Mouse (Mus musculus): ENCODE data around the gene Mab21l3. TPM values are rescaled to one million over a fixed set of nuclear protein-coding genes. Genes with fewer than 3 reads are reported as not detected.

Gene Mab21l3
- 0.11 and 0.17 TPM in 2 replicates for polyA plus RNA-seq (2012; rRNA removed; ENCODE audit: low replicate concordance)

DNA sequence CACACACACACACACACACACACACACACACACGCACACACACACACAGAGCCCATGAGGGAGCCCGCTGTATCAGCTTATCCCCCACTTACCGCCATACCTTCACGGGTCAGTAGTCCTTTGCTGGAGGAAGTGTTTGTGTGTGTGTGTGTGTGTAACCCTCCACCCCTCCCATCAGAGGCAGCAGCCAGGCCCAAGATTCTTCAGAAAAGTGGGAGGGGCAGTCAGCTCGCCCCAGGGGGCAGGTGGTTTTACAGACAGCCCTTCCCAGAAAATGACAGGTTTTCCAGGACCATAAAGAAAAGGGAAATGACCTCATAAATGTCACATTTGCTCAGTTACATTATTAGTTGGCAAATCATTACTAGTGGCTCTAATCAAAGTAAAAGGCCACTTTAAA is at the start of gene Mab21l3:
Mab21l3 (minus strand) TSS at position 144 of the 400 bp plus-strand sequence.

Other genes starting within 250 kb of the Mab21l3 start
- 744 and 1,468 TPM in 2 replicates for gene Atp1a1, start 244.3 kb downstream of the Mab21l3 start, polyA plus RNA-seq (2012; rRNA removed; ENCODE audit: low replicate concordance)
- gene Slc22a15, start 75.5 kb upstream of the Mab21l3 start, polyA plus RNA-seq (2012; rRNA removed; ENCODE audit: low replicate concordance): 4.4 and 7.2 TPM in 2 replicates
- 0.06 TPM in 1 of 2 replicates, not detected in the other for gene Nhlh2, start 161.1 kb upstream of the Mab21l3 start, polyA plus RNA-seq (2012; rRNA removed; ENCODE audit: low replicate concordance)
- 0.58 and 1.1 TPM in 2 replicates for gene Casq2, start 237.5 kb upstream of the Mab21l3 start, polyA plus RNA-seq (2012; rRNA removed; ENCODE audit: low replicate concordance)

Measured in duodenum, adult 2 months (tissue).